Mouse (Mus musculus) heart, embryonic 16.5 days (tissue): ENCODE results near the gene Zfp607a. TPM values are rescaled to one million over a fixed set of nuclear protein-coding genes. Genes with fewer than 3 reads are reported as not detected.

Experiments used
- ATAC-seq: fragments of 200-750 bp; cut with Nextera tagmentation; replicated peaks from 2 replicates; pipeline ENCODE4 v1.8.0; 2017; ENCODE audit warnings: moderate number of reproducible peaks; ENCODE audit not compliant: insufficient read depth, low FRiP score; ENCODE audit errors: extremely low read depth
- H3K27ac ChIP-seq: fragments of 300-500 bp; sonication (generic); 2 replicates; pipeline ENCODE4 v1.5.1; 2014; ENCODE audit warnings: mild to moderate bottlenecking, low read length, control low read depth, moderate library complexity
- H3K27me3 ChIP-seq: fragments of 300-500 bp; sonication (generic); 2 replicates; pipeline ENCODE4 v1.6.1; 2014; ENCODE audit warnings: low read length, mixed read lengths; ENCODE audit not compliant: control insufficient read depth, insufficient read depth
- H3K36me3 ChIP-seq: fragments of 300-500 bp; sonication (generic); 2 replicates; pipeline ENCODE4 v1.6.1; 2014; ENCODE audit not compliant: control insufficient read depth, insufficient read depth
- H3K4me1 ChIP-seq: fragments of 300-500 bp; sonication (generic); 2 replicates; pipeline ENCODE4 v1.6.1; 2014; ENCODE audit warnings: low read length, mixed read lengths; ENCODE audit not compliant: control insufficient read depth, insufficient read depth
- H3K4me2 ChIP-seq: fragments of 300-500 bp; sonication (generic); 2 replicates; pipeline ENCODE4 v1.6.1; 2014; ENCODE audit warnings: low read depth, mild to moderate bottlenecking, control low read depth, low read length
- H3K4me3 ChIP-seq: fragments of 300-500 bp; sonication (generic); 2 replicates; pipeline ENCODE4 v1.5.1; 2014; ENCODE audit warnings: mild to moderate bottlenecking, control low read depth, low read length
- H3K9ac ChIP-seq: fragments of 300-500 bp; sonication (generic); 2 replicates; pipeline ENCODE4 v1.6.1; 2014; ENCODE audit warnings: low read length, control low read depth
- H3K9me3 ChIP-seq: fragments of 300-500 bp; sonication (generic); replicated peaks from 2 replicates; pipeline ENCODE4 v1.6.1; 2016; ENCODE audit warnings: low read length; ENCODE audit not compliant: control insufficient read depth
- WGBS: fragments of 180-500 bp; shearing (Covaris S2); extraction: QIAGEN DNeasy Blood & Tissue Kit; methylation state at CpG from one replicate; pipeline ENCODE4 v1.1.7; 2014; 5-methylcytosine and 5-hydroxymethylcytosine counted together
- polyA plus RNA-seq: library from polyadenylated mRNA; unstranded; fragments of >200 nt; fragmentation: Nextera tagmentation; extraction: Ambion mirVana; gene quantifications from 2 replicates; pipeline ENCODE4 v1.2.1, GENCODE M21; 2015

The Zfp607a gene
- polyA plus RNA-seq, 1 experiment from 2014 or later, result 4.2 TPM

- peaks cover 10% of the 10 kb centered on the region for H3K4me1 ChIP-seq
- H3K4me2 ChIP-seq, result peak within 1 kb of the TSS; percentile 69
- ATAC-seq, result peak; percentile 80
- H3K9ac ChIP-seq, result peak within 1 kb of the TSS; percentile 82
- peak within 1 kb of the TSS; percentile 87 for H3K4me3 ChIP-seq
- H3K27ac ChIP-seq, result peak within 1 kb of the TSS; percentile 27; the same call in 1 of the 2 replicates
- H3K36me3 ChIP-seq, result peaks cover 9% of the 10 kb centered on the region
- H3K27me3 ChIP-seq, result no peaks in the 10 kb centered on the region
- no peaks in the 10 kb centered on the region for H3K9me3 ChIP-seq
- WGBS, result 4% methylated on average over 40 of the region's 40 CpGs
These were observed 71.7 kb downstream of the Zfp607a start, which contains the start of gene Zfp974 for GRCm38 (mm10) chr7:27928818-27929695. Gene Zfp974 (minus strand): TSS chr7:27929460.

Other genes starting within 250 kb of the Zfp607a start
- 0.07 TPM in 1 of 2 replicates, not detected in the other for gene Ttc9b, start 203.6 kb upstream of the Zfp607a start, polyA plus RNA-seq
- gene Map3k10, start 182.9 kb upstream of the Zfp607a start, polyA plus RNA-seq, result 3.5 and 4.2 TPM in 2 replicates
- gene Zfp607b, start 168.2 kb upstream of the Zfp607a start, polyA plus RNA-seq, result 2.4 and 3.0 TPM in 2 replicates
- gene Zfp60, start 126.1 kb upstream of the Zfp607a start, polyA plus RNA-seq, result 17.7 and 19.8 TPM in 2 replicates
- 1.2 and 1.4 TPM in 2 replicates for gene Zfp626, start 50.3 kb upstream of the Zfp607a start, polyA plus RNA-seq
- gene Zfp59, start 18.9 kb upstream of the Zfp607a start, polyA plus RNA-seq, result 5.4 and 5.7 TPM in 2 replicates
- gene Zfp974, start 71.9 kb downstream of the Zfp607a start, polyA plus RNA-seq, result 7.5 and 7.6 TPM in 2 replicates
- gene Zfp780b, start 121.6 kb downstream of the Zfp607a start, polyA plus RNA-seq, result 12.9 and 14.3 TPM in 2 replicates
- gene Zfp850, start 156.6 kb downstream of the Zfp607a start, polyA plus RNA-seq, result 2.4 and 2.5 TPM in 2 replicates
- 228 and 238 TPM in 2 replicates for gene Psmc4, start 192.6 kb downstream of the Zfp607a start, polyA plus RNA-seq
- 0.65 and 3.8 TPM in 2 replicates for gene Fcgbp, start 213.7 kb downstream of the Zfp607a start, polyA plus RNA-seq